Mouse (Mus musculus) megakaryocyte progenitor cell, adult 5-6 weeks (primary cell): ENCODE measurements around the gene Il4. TPM values are rescaled to one million over a fixed set of nuclear protein-coding genes. Genes with fewer than 3 reads are reported as not detected.

Source experiments
- ATAC-seq: replicated peaks from 2 replicates; pipeline ENCODE4 v1.8.0; 2016; ENCODE audit warnings: mild to moderate bottlenecking, moderate TSS enrichment, inconsistent platforms; ENCODE audit not compliant: poor library complexity
- total RNA-seq, 2 experiments: library from RNA; stranded (forward) in 1 of 2; stranded (reverse) in 1 of 2; fragments of 157-497, 149-512 nt in 1 of 2; fragments of 200-1000 nt in 1 of 2; gene quantifications; 2 replicates each; pipeline versions ENCODE4 v1.2.3 to v1.2.4; 2015 to 2017

Gene Il4
- not detected in 2 replicates for total RNA-seq (2015)
- total RNA-seq (2017), result not detected in 2 replicates

DNA sequence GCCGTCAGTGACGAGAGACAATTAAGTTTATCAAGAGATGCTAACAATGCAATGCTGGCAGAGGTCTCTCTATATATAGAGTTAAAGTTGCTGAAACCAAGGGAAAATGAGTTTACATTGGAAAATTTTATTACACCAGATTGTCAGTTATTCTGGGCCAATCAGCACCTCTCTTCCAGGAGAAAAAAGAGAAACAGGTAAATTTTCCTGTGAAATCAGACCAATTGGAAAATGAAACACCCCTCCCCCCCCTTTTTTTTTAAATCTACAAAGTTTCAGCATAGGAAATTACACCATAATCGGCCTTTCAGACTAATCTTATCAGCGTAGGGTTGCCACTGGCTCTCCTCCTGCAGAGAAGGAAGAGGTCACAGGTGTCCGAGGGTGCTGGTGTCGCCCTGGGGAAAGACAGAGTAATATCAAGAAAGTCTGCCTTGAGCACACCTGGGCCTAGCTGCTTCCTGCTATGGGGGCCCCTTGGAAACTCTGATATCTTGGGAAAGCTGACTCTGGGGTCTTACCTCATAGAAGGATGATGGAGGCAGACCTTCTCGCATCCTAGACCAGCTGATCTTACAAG is at the start of gene Il4:
Il4 (minus strand) TSS at position 51 of the 580 bp plus-strand sequence.
- no peak for ATAC-seq

DNA sequence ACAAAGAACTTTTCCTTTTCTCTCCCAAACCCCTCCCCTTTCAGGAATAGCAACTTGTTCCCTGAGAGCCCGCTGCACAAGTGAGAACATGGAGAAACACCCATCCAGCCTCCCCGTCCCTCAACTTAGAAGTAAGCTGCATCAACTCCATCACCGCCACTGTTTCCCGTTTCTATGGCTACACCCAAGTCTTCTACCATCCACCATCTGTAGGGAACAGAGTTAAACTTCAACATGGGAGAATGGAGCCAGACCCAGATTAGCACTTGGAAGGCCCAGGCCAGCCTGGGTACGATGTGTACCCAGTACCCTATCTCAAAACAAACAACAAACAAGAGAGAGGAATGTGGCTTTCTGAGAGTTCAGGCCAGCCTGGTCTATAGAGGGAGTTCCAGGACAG is 45.6 kb upstream of the Il4 start:
- ATAC-seq, result no peak

DNA sequence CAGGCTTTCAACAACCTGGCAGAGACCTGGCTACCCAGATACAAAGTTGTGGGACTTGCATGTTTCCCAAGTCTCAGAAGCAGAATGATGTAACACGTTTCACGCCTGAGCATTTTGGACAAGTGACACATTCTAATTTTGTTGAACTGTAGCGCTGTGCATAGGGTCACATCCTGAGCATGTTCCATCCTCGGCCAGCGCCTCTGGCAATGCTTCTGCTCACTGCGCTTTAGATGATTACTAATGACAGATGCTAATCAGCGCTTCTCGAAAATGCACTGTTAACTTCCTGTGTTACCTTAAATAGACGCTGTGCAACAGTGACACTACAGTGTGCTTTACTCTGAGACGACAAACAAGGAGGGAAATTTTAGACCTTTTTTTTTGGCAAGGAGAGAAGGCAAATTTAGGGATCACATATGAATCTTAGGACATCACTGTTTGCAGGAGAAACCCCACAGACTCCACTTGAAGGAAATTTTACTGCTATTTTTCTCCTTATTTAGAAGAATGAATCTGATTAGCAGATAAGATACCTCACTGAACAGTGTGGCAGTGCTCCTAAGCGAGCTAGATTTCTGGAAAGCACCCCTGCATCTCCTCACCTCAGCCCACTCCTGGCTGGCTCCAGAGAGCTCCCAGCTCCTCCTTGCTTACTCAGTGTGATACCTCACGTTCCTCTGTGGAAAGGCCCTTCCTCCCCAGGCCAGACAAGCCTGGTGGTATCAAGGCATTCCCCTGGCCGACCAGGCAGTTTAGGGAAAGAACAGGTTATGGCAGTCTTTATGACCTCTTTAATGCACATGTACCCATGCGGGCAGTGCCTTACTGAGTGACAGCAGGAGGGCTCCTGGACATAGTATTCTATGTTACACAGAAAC is 44.6 kb upstream of the Il4 start:
- ATAC-seq, result peak; percentile 42; the same call in 1 of the 2 replicates

DNA sequence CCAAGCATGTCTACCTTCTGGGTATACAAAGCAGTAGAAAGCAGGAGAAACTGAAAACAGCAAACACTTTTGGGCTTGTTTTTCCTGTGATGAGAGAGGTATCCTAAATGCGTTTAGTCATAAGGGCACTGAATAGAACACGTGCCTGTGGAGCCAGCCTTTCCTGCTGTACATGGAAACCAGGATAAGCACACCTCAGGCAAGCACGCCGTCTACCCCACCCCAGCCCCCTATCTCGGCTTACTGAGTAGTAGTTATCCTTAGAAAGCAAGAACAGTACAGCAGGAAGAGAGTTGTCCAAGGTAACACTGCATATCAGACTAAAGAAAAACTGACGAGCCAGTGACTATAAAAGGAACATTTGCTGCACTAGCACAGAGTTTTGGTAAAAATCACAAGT is 39.4 kb upstream of the Il4 start:
- no peak for ATAC-seq

DNA sequence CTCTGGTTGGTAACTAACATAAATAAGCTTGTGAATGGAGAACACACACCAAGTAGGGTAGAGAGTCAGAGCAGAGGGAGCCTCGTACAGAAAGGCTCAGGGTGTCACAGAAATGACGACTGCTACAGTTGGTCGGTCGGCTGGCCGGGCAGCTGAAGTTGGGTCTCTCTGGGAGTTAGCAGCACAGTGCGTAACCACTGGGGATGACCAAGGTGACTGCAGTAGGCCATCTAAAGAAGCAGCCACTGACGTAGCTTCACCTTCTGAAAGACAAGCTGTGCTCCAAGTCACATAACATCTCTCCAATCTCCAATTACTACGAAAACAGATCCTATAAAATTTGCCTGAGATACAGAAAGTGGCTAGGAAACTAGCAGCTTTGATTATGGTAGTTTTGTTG is 38.9 kb upstream of the Il4 start:
- no peak for ATAC-seq

DNA sequence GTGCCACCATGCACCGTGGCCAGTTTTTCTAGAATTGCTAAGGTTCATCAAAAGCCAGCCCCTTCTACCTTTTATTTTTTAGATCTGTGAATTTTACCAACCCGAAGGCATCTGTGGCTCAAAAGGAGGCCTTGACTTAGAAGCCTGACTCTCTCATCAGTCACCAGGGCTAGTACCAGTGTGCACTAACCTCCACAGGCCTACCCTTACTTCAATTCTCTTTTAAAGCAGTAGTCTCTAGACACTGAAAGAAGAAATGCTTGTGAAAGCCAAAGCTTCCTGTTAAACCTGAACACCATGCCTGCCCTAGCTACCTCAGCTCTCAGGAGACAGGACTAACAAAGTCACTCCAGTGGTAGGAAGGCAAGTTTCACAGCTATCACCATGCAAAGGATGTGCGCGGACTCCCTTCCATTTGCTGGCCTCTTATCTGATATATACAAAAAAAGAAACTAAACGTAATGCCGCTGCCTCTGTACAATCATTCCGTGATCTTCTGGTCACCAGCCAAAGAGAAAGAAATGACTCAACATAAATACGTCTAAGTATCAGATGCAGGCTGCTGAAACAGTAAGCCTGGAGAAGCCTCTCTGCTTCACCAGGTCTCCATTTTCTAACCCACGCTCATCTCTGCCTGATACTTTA is 38.2 kb upstream of the Il4 start:
- peak; percentile 69 for ATAC-seq

DNA sequence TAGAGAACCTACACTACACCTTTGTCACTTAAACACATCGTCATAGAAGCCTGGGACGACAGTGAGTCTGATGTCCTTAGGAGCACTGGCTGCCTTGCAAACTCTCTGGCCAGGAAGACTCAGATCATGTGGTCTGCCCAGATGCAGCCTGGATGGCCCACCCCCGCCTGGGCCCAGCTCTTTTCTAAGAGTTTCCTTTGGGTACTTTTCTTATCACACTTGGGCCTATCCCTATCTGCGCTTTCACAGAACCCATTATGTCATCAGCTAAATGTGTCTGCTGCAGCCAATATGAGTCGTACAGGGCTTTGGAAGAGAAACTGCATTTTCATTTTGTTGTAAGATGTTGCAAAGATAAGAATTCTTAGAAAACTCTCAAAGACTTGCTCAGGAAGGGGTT is 36.6 kb upstream of the Il4 start:
- peak; percentile 78 for ATAC-seq

DNA sequence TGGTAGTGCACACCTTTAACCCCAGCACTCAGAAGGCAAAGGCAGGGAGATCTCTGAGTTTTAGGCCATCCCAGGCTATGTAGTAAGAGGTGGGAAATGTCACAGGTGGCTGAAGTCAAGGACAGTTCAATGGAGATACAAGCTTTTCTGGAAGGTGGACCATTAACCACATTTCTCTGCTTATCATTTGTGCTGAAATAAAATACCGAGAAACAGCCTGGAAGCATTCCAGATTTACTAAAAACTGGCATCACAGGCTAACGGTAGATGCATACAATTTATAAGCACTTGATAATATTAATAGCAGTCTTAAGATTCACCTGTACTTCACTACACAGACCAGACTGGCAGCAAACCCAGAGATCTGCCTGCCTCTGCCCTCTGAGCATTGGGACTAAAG is 34.0 kb upstream of the Il4 start:
- no peak for ATAC-seq

DNA sequence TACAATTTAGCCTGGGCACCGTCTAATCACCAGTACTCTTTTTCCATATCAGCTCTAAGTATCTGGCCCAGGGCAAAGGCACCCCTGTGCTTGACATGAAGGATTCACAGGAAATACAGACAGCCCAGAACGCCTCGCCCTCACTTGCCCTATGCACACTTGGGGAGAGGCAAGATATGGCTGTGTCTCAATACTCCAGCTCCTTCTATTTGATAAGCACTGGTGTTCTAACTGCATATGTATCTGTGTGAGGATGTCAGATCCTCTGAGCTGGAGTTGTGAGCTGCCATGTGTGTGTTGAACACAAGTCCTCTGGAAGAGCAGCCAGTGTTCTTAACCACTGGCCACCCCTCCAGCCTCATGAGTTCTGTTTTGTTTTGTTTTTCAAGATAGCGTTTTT is 33.0 kb upstream of the Il4 start:
- ATAC-seq, result peak; percentile 58

DNA sequence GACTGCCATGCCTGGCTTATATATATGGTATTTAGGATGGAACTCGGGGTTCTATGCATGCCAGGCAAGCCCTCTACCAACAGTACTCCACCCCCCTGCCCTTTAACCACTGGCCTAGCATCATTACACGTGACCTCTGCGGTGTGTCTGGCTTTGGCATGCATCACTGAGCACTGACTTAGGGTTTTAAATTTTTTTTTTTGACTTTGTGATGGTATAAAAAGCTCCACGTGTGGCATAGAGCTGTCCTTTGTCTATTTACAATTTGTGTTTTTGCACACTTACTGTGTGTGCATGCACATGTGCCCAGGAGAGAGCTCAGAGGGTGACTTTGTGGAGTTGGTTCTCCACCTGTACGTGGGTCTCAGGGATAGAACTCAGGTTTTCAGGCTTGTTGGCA is 25.5 kb upstream of the Il4 start:
- ATAC-seq, result no peak

DNA sequence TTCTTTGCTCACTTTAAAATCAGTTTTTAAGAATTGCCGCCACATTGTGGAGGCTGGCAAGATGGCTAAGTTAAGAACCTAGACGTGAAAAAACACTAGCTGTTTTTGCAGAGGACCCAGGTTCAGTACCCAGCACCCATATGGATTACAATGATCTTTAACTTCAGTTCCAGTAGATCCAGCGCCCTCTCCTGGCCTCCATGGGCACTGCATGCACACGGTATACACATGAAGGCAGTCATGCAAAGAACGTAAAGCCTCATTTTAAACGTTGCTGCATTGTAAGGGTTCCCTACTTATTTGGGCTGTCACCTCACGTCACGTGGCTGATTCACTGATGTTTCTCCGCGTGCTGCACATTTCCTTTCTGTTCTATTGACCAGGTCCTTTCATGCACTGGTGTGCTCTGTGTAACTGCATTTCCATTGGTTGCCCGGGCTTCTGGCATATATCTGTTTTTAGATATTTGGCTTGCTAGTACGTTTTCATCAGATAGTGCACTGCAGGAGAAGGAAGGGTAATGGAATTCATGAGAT is 24.3 kb upstream of the Il4 start:
- peak; percentile 26; the same call in 1 of the 2 replicates for ATAC-seq

DNA sequence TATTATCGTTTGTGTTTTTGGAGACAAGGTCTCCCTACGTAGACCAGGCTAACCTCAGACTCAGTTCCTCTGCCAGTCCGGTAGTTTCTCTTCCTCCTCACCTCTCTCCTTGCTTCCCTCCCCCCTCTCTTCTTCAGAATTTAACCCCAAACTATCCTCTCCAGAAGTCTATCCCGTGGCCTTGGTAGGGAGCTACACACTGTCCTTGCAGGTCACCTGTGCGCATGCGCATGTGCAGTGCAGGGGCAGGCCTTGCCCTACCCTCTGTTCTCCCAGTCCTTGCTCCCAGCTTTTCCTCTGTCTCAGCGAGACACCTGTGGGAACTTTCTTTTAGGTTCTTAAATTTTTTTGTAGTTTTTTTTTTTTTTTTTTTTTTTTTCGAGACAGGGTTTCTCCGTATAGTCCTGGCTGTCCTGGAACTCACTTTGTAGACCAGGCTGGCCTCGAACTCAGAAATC is 19.4 kb upstream of the Il4 start:
- no peak for ATAC-seq

DNA sequence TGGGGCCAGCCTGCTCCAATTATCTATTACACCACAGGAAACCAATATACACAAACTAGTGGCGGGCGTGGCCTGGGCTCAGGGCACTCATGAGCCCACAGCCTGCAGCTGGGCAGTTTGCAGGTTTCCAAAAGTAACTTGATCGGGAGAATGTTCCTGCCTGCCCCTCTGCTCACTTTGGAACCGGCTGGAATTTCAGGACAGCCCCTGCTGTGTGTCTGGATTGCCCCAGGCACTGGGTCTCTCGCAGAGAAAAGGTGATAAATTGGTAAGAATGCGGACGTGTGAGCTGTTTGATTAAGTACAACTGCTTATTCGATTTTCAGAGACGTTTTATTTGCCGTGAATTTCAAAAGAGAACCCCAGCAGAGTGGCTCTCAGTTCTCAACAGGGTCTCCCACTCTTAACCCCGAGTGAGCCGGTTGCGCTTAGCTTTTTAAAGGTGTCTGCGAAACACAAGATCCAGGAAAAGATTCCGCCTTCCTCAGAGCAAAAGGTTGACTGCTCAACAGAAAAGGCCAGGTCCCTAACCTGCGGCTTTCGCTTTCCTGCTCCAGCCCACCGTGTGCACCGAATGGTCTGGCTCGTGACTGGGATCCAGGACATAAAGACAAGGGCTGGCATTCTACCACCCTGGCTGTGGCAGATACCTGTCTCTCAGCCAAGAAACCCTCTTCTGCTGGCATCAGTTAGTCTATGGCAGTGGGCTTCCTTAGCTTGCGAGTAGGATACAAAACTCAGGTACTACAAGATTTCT is 18.8 kb upstream of the Il4 start:
- no peak for ATAC-seq

DNA sequence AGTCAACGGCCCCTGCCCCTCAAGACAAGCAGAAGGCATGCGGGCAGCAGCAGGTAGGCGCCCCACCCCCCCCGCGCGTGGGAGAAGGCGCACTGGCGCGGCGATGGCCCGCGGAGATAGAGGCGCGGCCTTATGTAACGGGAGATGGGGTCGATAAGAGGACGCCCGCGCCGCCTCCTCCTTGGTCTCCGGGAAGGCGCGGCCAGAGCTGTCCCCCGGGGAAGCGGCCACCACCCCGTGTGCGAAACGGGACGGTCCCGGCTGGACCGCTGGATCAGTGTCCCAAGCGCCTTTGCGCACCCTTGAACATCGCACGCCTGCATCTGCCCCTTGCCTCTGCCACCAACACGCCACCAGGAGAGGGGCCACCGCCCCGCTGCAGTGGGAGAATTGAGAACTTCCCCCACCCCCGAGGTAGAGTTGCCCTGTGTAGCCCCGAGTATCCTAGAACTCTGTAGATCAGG is 17.7 kb upstream of the Il4 start:
- peak; percentile 38 for ATAC-seq

DNA sequence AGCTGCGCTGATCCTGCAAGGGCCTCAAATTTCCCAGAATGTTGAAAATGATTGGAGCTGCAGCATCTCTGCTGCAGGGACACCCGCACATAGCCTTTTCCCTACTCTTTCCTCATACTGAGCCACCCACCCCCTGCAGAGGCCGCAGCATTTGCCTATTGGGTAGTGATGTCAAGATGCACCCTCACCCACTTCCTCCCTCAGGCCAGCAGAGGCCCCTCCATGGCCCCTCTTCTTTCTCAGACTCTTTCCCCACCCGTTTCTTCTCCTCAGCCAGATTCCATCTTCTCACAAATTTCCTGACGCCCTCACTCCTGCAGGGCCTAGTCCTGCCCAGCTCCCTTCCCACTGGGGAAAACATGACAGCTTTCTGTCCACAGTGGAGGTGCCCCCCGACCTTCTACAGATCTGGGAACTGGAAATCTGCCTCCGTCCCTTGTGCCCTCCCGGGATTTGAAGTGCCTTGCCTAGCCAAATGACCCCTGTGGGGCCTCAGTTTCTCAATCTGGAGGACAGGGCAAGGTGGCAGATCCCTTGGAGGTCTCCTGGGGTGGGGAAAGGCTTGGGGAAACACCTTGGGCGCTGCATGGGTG is 17.2 kb upstream of the Il4 start:
- no peak for ATAC-seq

DNA sequence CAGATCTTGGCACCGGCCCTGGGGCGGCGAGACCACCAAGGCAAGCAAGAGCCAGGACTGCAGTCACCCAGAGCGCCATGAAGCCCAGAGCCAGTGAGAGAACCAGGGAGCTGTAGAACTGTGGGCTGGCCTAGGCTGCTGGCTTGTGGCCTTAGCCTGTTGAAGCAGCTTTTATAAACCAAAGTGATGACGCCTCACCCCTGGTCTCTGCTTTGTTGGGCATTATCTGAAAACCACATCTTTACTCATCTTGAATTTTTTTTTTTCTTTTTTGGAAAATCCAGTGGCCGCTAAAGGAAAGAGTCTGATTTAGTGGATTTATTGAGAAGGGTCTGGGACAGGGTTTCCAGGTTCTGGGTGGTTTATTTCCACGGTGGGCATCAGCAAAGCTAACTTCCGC is 16.1 kb upstream of the Il4 start, which contains the start of gene Il13:
Il13 (minus strand) TSS at position 147 of the 400 bp plus-strand sequence.
- no peak for ATAC-seq

DNA sequence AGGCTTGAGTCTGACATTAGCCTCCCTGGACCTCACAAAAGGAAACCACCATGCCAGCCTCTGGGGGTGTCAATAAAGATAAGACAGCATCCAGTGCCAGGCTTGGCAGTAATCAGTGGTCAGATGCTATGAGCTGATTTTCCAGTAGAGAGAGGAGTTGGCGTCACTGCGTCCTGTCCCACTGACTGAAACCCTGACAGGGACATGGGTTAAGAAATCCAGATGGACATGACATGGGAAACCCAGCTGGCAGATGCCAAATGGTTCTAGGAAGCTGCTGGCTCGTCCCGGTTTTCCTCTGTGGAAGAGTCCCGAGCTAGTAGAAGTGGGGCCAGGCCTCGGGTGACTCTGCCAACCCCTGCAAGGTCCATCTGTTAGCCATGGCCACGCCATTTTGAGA is 15.2 kb upstream of the Il4 start:
- peak; percentile 38 for ATAC-seq

DNA sequence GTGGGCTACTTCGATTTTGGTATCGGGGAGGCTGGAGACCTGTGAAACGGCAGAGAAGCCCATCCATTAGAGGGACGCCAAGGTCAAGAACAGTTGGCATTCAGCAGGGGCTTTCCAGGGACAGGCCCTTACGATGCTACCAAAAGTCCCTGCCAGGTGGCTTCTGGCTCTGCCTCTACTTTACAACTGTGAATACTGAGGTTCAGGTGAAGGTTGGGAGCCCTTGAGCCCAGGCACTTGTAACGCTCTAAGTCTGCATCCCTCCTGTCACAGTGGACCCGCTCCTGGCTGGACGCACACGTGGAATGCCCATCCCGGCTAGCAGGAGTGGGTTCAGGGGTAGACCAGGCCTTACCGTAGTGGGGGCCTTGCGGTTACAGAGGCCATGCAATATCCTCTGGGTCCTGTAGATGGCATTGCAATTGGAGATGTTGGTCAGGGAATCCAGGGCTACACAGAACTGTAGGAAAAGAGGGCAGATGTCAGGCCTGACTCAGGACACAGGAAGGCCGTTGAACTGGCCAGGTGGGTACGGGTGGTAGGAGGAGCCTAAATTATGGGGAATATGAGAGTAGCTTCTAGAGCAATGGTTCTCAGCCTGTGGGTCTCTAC is 13.8 kb upstream of the Il4 start:
- ATAC-seq, result peak; percentile 42

DNA sequence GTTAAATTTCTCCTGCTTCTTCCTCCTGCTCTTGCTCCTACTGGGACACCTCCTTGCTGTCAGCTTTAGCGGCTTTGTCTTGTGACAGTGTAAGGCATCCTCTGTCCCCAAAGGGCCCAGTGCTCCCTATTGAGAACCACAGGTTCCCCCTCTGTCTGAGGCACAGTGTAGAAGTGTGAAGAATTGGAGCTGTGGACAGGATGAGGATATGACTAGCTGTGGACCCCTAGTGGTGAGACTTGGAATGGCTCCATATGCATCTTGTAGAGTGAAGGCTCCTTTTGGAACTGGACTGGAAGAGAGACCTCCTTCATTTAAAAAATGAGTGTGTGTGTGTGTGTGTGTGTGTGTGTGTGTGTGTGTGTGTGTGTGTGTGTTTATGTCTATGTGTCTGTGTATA is 9.4 kb upstream of the Il4 start:
- peak; percentile 86 for ATAC-seq
